ENCODE assay signal across 9 mouse cellular contexts in genomic region chr17:27151411-27151810, GRCm38 (mm10). TPM values are rescaled to one million over a fixed set of nuclear protein-coding genes. Genes with fewer than 3 reads are reported as not detected.
DNase-seq lines count a peak whose midpoint lies in the region; ATAC-seq lines count a peak whose summit lies in the region.
"Had no signal": no experiment of that assay in that cellular context is flagged by ENCODE, and none has a peak within 500 bp of the region (broad histone marks: within the 10 kb centered on the region; RNA-seq: fewer than 3 reads in every experiment).

No protein-coding gene starts in this region.

- no peaks in the 10 kb centered on the region for H3K9me3 ChIP-seq in forebrain, embryonic 12.5 days
- H3K9me3 ChIP-seq in heart, embryonic 12.5 days (replicated peaks): no peaks in the 10 kb centered on the region
- H3K9me3 ChIP-seq: neural tube, embryonic 13.5 days had no signal

- H3K4me3 ChIP-seq in forebrain, embryonic 12.5 days (replicated peaks): no peak overlapping the region
- H3K4me3 ChIP-seq in heart, embryonic 12.5 days: no peak overlapping the region
- H3K4me3 ChIP-seq: neural tube, embryonic 13.5 days had no signal

- no peak overlapping the region for H3K27ac ChIP-seq in forebrain, embryonic 12.5 days
- no peak overlapping the region for H3K27ac ChIP-seq in heart, embryonic 12.5 days (ENCODE audit: poor library complexity, severe bottlenecking)
- H3K27ac ChIP-seq: neural tube, embryonic 13.5 days had no signal

- DNase-seq in gastrocnemius, postnatal 10 days: peak; percentile 62
- no peak for DNase-seq in gastrocnemius, postnatal 4 days (ENCODE audit: low spot score in 2 of 2)
- peak; percentile 41 for DNase-seq in spleen, adult 12 weeks (ENCODE audit: low spot score)
- no peak for DNase-seq in spleen, postnatal 36 days (ENCODE audit: low spot score in 2 of 2)
- DNase-seq in induced T-regulatory cell, adult 2 months (ENCODE audit: low read depth): peak; percentile 53
- peak; percentile 81 for DNase-seq in thymus, postnatal 4 days

- H3K36me3 ChIP-seq in forebrain, embryonic 12.5 days (replicated peaks): no peaks in the 10 kb centered on the region
- no peaks in the 10 kb centered on the region for H3K36me3 ChIP-seq in heart, embryonic 12.5 days
- H3K36me3 ChIP-seq: neural tube, embryonic 13.5 days had no signal

- ATAC-seq in forebrain, embryonic 12.5 days (ENCODE audit: low FRiP score): no peak
- ATAC-seq in heart, embryonic 12.5 days (ENCODE audit: insufficient number of reproducible peaks, low FRiP score): no peak

- H3K4me1 ChIP-seq in forebrain, embryonic 12.5 days: peaks cover 17% of the 10 kb centered on the region; the same call in 1 of the 2 replicates
- H3K4me1 ChIP-seq in heart, embryonic 12.5 days (replicated peaks): peaks cover 22% of the 10 kb centered on the region

- 71% methylated on average over 8 of the region's 8 CpGs for WGBS in forebrain, embryonic 12.5 days
- WGBS in heart, embryonic 12.5 days: 71% methylated on average over 8 of the region's 8 CpGs

- no peak overlapping the region for H3K4me2 ChIP-seq in forebrain, embryonic 12.5 days
- no peak overlapping the region for H3K4me2 ChIP-seq in heart, embryonic 12.5 days
- H3K4me2 ChIP-seq: neural tube, embryonic 13.5 days had no signal

- 0 out of 2 replicates have a peak, but pooled peaks cover 3% of the 10 kb centered on the region for H3K27me3 ChIP-seq in forebrain, embryonic 12.5 days
- H3K27me3 ChIP-seq in heart, embryonic 12.5 days (replicated peaks): peaks cover 9% of the 10 kb centered on the region
- H3K27me3 ChIP-seq: neural tube, embryonic 13.5 days had no signal

- H3K9ac ChIP-seq in forebrain, embryonic 12.5 days: no peak overlapping the region
- no peak overlapping the region for H3K9ac ChIP-seq in heart, embryonic 12.5 days
- H3K9ac ChIP-seq: neural tube, embryonic 13.5 days had no signal

RNA-seq across cellular contexts. Expression of gene Ip6k3, which starts 16.2 kb away (rescaled TPM):
- total RNA-seq in gastrocnemius, postnatal 10 days (2021): 10 to 100 TPM; 63.5 to 81.2 TPM
- 10 to 100 TPM; 40.2 to 50.7 TPM for total RNA-seq in gastrocnemius, postnatal 4 days (2021)
- 0.13 TPM in 1 of 2 replicates, not detected in the other for polyA plus RNA-seq in forebrain, embryonic 12.5 days (2016; fragmentation: Nextera tagmentation; extraction: Ambion mirVana)
- polyA plus RNA-seq in heart, embryonic 12.5 days (2016; fragmentation: Nextera tagmentation; extraction: Ambion mirVana): 0.18 and 0.31 TPM in 2 replicates

RNA-seq across cellular contexts. Expression of gene Uqcc2, which starts 17.7 kb away (rescaled TPM):
- 100 to 1,000 TPM; 300 to 343 TPM for total RNA-seq in gastrocnemius, postnatal 10 days (2021)
- 100 to 1,000 TPM; 230 to 262 TPM for total RNA-seq in gastrocnemius, postnatal 4 days (2021)
- polyA plus RNA-seq in forebrain, embryonic 12.5 days (2016; fragmentation: Nextera tagmentation; extraction: Ambion mirVana): 274 and 306 TPM in 2 replicates
- polyA plus RNA-seq in heart, embryonic 12.5 days (2016; fragmentation: Nextera tagmentation; extraction: Ambion mirVana): 294 and 296 TPM in 2 replicates

RNA-seq across cellular contexts. Expression of gene Lemd2, which starts 52.9 kb away (rescaled TPM):
- total RNA-seq in gastrocnemius, postnatal 10 days (2021): 10 to 100 TPM; 23.2 to 30.1 TPM
- 10 to 100 TPM; 34.2 to 34.4 TPM for total RNA-seq in gastrocnemius, postnatal 4 days (2021)
- polyA plus RNA-seq in forebrain, embryonic 12.5 days (2016; fragmentation: Nextera tagmentation; extraction: Ambion mirVana): 30.6 and 30.8 TPM in 2 replicates
- 13.7 and 16.8 TPM in 2 replicates for polyA plus RNA-seq in heart, embryonic 12.5 days (2016; fragmentation: Nextera tagmentation; extraction: Ambion mirVana)

Comparison
In these comparisons a context has a peak if more than half of its experiments do, and no peak if none do; other contexts are left out.
1. DNase-seq: peak in gastrocnemius, postnatal 10 days (single experiment), spleen, adult 12 weeks (single experiment), induced T-regulatory cell, adult 2 months (single experiment) and thymus, postnatal 4 days (single experiment); none in gastrocnemius, postnatal 4 days (0 of 2) and spleen, postnatal 36 days (0 of 2).